Mouse (Mus musculus) lung, embryonic 16.5 days (tissue): Measurements from ENCODE around the gene Sh3pxd2a. TPM values are rescaled to one million over a fixed set of nuclear protein-coding genes. Genes with fewer than 3 reads are reported as not detected.

ENCODE experiments used
- ATAC-seq: fragments of 200-750 bp; cut with Nextera tagmentation; 2 replicates; pipeline ENCODE4 v1.8.0; 2017; ENCODE audit warnings: low read depth, mild to moderate bottlenecking, moderate library complexity
- H3K27ac ChIP-seq: fragments of 300-500 bp; sonication (generic); 2 replicates; pipeline ENCODE4 v1.5.1; 2014; ENCODE audit warnings: mild to moderate bottlenecking, control low read depth, low read length
- H3K27me3 ChIP-seq: fragments of 300-500 bp; sonication (generic); 2 replicates; pipeline ENCODE4 v1.6.1; 2014; ENCODE audit warnings: low read depth, low read length, mixed read lengths; ENCODE audit not compliant: control insufficient read depth, insufficient read depth
- H3K36me3 ChIP-seq: fragments of 300-500 bp; sonication (generic); 2 replicates; pipeline ENCODE4 v1.6.1; 2014; ENCODE audit warnings: low read length; ENCODE audit not compliant: control insufficient read depth, insufficient read depth
- H3K4me1 ChIP-seq: fragments of 300-500 bp; sonication (generic); replicated peaks from 2 replicates; pipeline ENCODE4 v1.6.1; 2014; ENCODE audit warnings: low read length, mixed read lengths; ENCODE audit not compliant: control insufficient read depth, insufficient read depth
- H3K4me2 ChIP-seq: fragments of 300-500 bp; sonication (generic); 2 replicates; pipeline ENCODE4 v1.6.1; 2014; ENCODE audit warnings: low read depth, low read length, control low read depth
- H3K4me3 ChIP-seq: fragments of 300-500 bp; sonication (generic); 2 replicates; pipeline ENCODE4 v1.5.1; 2014; ENCODE audit warnings: mild to moderate bottlenecking, low read length, control low read depth
- H3K9ac ChIP-seq: fragments of 300-500 bp; sonication (generic); 2 replicates; pipeline ENCODE4 v1.6.1; 2014; ENCODE audit warnings: low read length, control low read depth
- H3K9me3 ChIP-seq: fragments of 300-500 bp; sonication (generic); 2 replicates; pipeline ENCODE4 v1.6.1; 2016; ENCODE audit warnings: low read length; ENCODE audit not compliant: control insufficient read depth
- WGBS: fragments of 180-500 bp; shearing (Covaris S2); extraction: QIAGEN DNeasy Blood & Tissue Kit; methylation state at CpG from one replicate; pipeline ENCODE4 v1.1.7; 2014; 5-methylcytosine and 5-hydroxymethylcytosine counted together
- polyA plus RNA-seq: library from polyadenylated mRNA; unstranded; fragments of >200 nt; fragmentation: Nextera tagmentation; extraction: Ambion mirVana; gene quantifications from 2 replicates; pipeline ENCODE4 v1.2.1, GENCODE M21; 2015

Sh3pxd2a gene
- polyA plus RNA-seq, 1 experiment from 2014 or later = 6.1 TPM

DNA sequence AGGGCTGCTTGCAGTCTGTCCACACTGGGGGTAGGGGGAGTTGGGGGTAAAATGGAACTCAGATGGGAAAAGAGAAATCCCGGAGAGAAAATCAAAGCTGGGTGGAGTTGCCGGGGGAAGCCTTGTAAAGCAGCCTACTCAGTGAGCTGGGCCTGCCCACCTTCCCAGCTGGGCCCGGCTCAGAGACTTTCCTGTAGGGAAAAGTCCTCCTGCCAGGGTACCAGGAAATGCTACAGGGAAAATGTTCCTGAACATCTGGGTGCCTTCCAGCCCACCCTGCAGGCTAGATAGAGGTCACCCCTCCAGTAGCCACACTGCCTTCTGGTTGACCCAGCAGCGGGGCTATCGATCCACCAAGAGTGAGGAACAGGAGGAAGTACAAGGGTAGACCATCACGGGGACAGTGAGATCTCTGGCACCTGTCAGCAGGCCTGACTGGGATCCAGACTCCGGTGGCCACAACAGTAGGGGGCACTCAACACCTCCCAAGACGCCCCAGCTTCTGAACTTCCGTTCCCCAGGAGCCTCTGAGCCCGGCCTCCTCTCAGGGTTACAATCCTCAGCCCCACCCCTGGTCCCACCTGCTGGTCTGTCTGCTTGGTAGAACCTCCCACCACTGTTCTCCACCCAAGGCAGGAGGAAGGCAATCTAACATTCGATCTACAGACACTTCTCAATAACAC lies 51.5 kb downstream of the Sh3pxd2a start:
- Histone ChIP-seq H3K9ac (no peak overlapping the region), H3K4me3 (no peak overlapping the region), H3K4me1 (peaks cover 15% of the 10 kb centered on the region), H3K36me3 (no peaks in the 10 kb centered on the region), H3K9me3 (no peaks in the 10 kb centered on the region), H3K27ac (no peak overlapping the region), H3K27me3 (no peaks in the 10 kb centered on the region), H3K4me2 (no peak overlapping the region)
- no peak for ATAC-seq
- 66% methylated on average over 11 of the region's 11 CpGs for WGBS

DNA sequence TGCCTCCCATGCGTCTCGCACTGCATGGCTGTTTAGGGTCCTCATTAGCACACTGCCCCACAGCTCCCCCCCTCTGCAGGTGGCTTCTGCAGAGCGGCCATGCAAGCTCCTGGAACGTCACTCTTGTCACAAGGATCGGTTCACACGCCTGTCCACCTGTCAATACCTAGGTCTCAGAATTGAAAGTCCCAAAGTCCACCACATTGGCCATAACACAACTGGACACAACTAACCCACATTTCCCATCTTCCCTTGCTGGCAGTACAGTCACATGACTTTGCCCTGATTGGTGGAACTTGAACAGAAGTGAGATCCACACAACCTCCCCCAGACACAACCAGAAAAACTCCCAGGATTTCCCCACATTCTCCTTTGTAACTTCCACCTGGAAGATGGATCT lies 53.9 kb downstream of the Sh3pxd2a start:
- Histone ChIP-seq H3K4me3 (no peak overlapping the region), H3K27ac (no peak overlapping the region), H3K4me2 (no peak overlapping the region), H3K9ac (no peak overlapping the region), H3K36me3 (no peaks in the 10 kb centered on the region), H3K27me3 (no peaks in the 10 kb centered on the region), H3K4me1 (peaks cover 24% of the 10 kb centered on the region), H3K9me3 (no peaks in the 10 kb centered on the region)
- 91% methylated on average over 6 of the region's 6 CpGs for WGBS
- no peak for ATAC-seq

GRCm38 (mm10) chr19:47409142-47409541 lies 55.1 kb downstream of the Sh3pxd2a start:
- no peaks in the 10 kb centered on the region for H3K27me3 ChIP-seq
- no peak overlapping the region for H3K27ac ChIP-seq
- no peaks in the 10 kb centered on the region for H3K36me3 ChIP-seq
- ATAC-seq = no peak
- H3K4me1 ChIP-seq = peaks cover 16% of the 10 kb centered on the region
- no peak overlapping the region for H3K9ac ChIP-seq
- H3K9me3 ChIP-seq = no peaks in the 10 kb centered on the region
- no peak overlapping the region for H3K4me3 ChIP-seq
- no peak overlapping the region for H3K4me2 ChIP-seq

- Histone ChIP-seq H3K27me3 (no peaks in the 10 kb centered on the region), H3K4me3 (no peak overlapping the region), H3K4me2 (no peak overlapping the region), H3K4me1 (peaks cover 19% of the 10 kb centered on the region), H3K9ac (no peak overlapping the region), H3K36me3 (no peaks in the 10 kb centered on the region), H3K27ac (no peak overlapping the region), H3K9me3 (no peaks in the 10 kb centered on the region)
- ATAC-seq = peak; percentile 24; the same call in 1 of the 2 replicates
- WGBS = 65% methylated on average over 7 of the region's 7 CpGs
Observed at GRCm38 (mm10) chr19:47408656-47409055, 55.5 kb downstream of the Sh3pxd2a start.

GRCm38 (mm10) chr19:47407332-47407731 lies 56.9 kb downstream of the Sh3pxd2a start:
- Histone ChIP-seq H3K4me2 (no peak overlapping the region), H3K36me3 (no peaks in the 10 kb centered on the region), H3K27ac (no peak overlapping the region), H3K9me3 (no peaks in the 10 kb centered on the region), H3K4me3 (no peak overlapping the region), H3K4me1 (peaks cover 24% of the 10 kb centered on the region), H3K27me3 (no peaks in the 10 kb centered on the region), H3K9ac (no peak overlapping the region)
- 88% methylated on average over 6 of the region's 6 CpGs for WGBS
- ATAC-seq = no peak

DNA sequence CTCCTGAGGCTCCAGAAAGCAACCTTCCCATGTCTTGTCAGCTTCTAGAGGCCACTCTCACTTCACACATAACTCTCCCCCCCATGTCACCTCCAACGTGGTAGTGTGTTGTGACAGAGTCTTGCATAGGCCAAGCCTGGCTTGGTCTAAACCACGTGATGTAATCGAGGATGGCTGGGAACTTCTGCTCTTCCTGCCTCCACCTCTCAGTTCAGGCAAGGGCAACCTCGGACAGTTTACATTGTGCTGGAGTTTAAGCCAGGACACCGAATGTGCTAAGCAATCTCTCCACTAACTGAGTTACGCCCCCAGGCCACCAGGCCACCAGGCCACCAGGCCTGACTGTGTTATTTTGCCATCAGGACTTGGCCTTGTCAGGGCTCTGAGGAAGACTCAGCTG lies 57.7 kb downstream of the Sh3pxd2a start:
- WGBS = 40% methylated on average over 6 of the region's 6 CpGs
- H3K4me3 ChIP-seq = no peak overlapping the region
- H3K4me1 ChIP-seq = peaks cover 24% of the 10 kb centered on the region
- ATAC-seq = no peak
- no peaks in the 10 kb centered on the region for H3K9me3 ChIP-seq
- no peak overlapping the region for H3K9ac ChIP-seq
- H3K4me2 ChIP-seq = no peak overlapping the region
- H3K27ac ChIP-seq = no peak overlapping the region
- no peaks in the 10 kb centered on the region for H3K36me3 ChIP-seq
- no peaks in the 10 kb centered on the region for H3K27me3 ChIP-seq

DNA sequence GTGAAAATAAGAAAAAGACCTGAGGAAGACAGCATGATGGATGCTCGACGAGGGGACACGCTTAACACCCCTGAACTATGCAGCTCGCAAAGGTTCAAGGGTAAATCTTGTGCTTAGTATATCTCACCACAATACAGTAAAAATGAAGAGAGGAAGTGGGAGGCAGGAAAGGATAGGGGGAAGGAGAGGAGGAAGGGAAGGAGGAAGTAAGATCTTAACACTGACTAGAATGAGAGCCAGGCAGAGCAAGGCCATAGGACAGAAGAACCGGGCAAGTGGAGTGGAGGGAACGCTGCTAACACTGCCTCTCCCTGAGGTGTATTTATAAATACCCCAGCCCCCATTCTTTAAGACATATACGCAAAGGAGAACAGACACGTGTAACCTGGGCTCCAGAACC lies 58.7 kb downstream of the Sh3pxd2a start:
- Histone ChIP-seq H3K27me3 (no peaks in the 10 kb centered on the region), H3K27ac (no peak overlapping the region), H3K9me3 (no peaks in the 10 kb centered on the region), H3K9ac (no peak overlapping the region), H3K4me3 (no peak overlapping the region), H3K4me2 (no peak overlapping the region), H3K4me1 (peaks cover 24% of the 10 kb centered on the region), H3K36me3 (no peaks in the 10 kb centered on the region)
- WGBS = 74% methylated on average over 8 of the region's 8 CpGs
- ATAC-seq = no peak

DNA sequence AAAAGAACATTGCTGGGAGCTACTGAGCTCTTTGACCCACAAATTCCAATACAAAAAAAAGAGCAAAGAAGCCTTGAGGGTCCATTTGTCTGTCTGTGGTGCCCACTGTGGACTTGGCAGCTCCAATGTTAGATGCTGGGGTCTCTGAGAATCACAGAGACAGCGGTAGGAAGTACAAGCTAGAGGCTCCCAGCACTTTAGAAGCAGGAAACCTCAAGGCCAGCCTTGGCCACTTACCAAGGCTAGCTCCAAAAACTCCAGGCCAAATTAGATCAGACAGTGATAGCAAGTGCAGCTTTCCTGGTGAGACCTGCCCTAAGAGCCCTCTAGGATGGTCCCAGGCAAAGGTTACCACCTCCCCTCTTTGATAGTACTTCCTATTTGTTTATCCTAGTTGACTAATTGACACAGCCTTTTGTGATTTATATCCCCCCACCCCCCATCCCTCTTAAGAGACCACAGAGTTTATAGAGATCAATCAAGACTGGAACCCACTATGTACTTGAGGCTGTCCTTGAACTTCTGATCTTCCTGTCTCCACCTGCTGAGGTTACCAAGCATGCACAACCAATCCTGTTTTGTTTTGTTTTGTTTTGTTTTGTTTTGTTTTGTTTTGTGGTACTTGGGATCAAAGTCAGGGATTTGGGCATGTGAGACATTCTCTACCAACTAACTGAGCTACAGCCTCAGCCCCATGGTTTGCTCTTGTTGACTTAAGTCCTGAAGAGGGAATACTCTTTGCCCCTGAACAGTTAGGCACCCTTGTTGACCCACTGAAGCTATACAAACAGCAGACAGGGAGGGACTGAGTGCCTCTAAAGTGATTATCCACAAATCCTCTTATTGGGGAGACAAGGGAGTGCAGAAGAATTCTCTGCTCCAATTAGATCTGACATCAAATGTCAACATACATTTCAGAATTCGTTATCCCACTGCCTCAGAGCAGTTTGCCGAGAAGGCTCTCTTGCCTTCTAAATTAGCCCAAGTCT lies 60.5 kb downstream of the Sh3pxd2a start:
- Histone ChIP-seq H3K27ac (peak overlapping the region; percentile 73), H3K4me1 (peaks cover 37% of the 10 kb centered on the region), H3K36me3 (no peaks in the 10 kb centered on the region), H3K4me2 (0 out of 2 replicates have a peak overlapping the region, but pooled peaks have one; percentile 20), H3K27me3 (no peaks in the 10 kb centered on the region), H3K4me3 (no peak overlapping the region), H3K9me3 (no peaks in the 10 kb centered on the region), H3K9ac (peak overlapping the region; percentile 38)
- ATAC-seq = no peak
- 52% methylated on average over 3 of the region's 3 CpGs for WGBS

DNA sequence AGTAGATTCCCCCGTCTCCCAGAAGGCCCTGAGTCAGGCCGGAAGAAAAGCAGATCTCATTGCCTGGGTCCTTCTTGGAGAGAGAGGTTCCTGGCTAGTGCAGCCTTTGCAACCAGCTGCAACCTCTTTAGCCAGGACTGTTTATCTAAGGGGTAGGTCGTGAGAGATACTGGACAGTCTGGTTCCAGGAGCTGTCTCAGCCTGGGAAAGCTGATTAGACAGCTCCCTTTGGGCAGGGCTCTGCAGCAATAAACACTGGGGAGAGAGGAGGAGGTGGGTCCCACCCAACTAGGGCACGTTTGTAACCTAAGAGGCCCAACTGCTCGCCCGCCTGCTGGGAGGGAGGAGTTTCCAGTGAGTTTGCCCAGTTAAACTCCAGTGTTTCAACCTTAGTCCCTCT lies 61.2 kb downstream of the Sh3pxd2a start:
- Histone ChIP-seq H3K27me3 (no peaks in the 10 kb centered on the region), H3K27ac (peak overlapping the region; percentile 73), H3K4me2 (0 out of 2 replicates have a peak overlapping the region, but pooled peaks have one; percentile 20), H3K9ac (peak overlapping the region; percentile 38), H3K4me3 (no peak overlapping the region), H3K9me3 (no peaks in the 10 kb centered on the region), H3K4me1 (peaks cover 41% of the 10 kb centered on the region), H3K36me3 (no peaks in the 10 kb centered on the region)
- WGBS = 13% methylated on average over 6 of the region's 6 CpGs
- ATAC-seq = peak; percentile 79
